Mouse (Mus musculus) embryonic facial prominence, embryonic 11.5 days (tissue): ENCODE results near the gene Dync1i2. TPM values are rescaled to one million over a fixed set of nuclear protein-coding genes. Genes with fewer than 3 reads are reported as not detected.

ENCODE experiments used
- ATAC-seq: fragments of 200-750 bp; cut with Nextera tagmentation; replicated peaks from 2 replicates; pipeline ENCODE4 v1.8.0; 2017; ENCODE audit warnings: low read depth; ENCODE audit not compliant: insufficient number of reproducible peaks, low FRiP score, low TSS enrichment
- DNase-seq: peaks from one replicate; pipeline ENCODE4 v3.0.0-alpha.2; 2015; ENCODE audit warnings: low spot score
- H3K27ac ChIP-seq: fragments of 300-500 bp; sonication (generic); replicated peaks from 2 replicates; pipeline ENCODE4 v1.5.1; 2014; ENCODE audit warnings: mild to moderate bottlenecking, low read depth, low read length, control low read depth
- H3K27me3 ChIP-seq: fragments of 300-500 bp; sonication (generic); 2 replicates; pipeline ENCODE4 v1.6.1; 2014; ENCODE audit warnings: mild to moderate bottlenecking, low read length, moderate library complexity, mixed read lengths; ENCODE audit not compliant: control insufficient read depth, insufficient read depth
- H3K36me3 ChIP-seq: fragments of 300-500 bp; sonication (generic); replicated peaks from 2 replicates; pipeline ENCODE4 v1.6.1; 2014; ENCODE audit warnings: low read depth, mild to moderate bottlenecking, low read length, moderate library complexity, mixed read lengths; ENCODE audit not compliant: control insufficient read depth, insufficient read depth
- H3K4me1 ChIP-seq: fragments of 300-500 bp; sonication (generic); 2 replicates; pipeline ENCODE4 v1.6.1; 2014; ENCODE audit warnings: low read length, mixed read lengths; ENCODE audit not compliant: control insufficient read depth, insufficient read depth
- H3K4me2 ChIP-seq: fragments of 300-500 bp; sonication (generic); 2 replicates; pipeline ENCODE4 v1.6.1; 2014; ENCODE audit warnings: low read depth, mild to moderate bottlenecking, control low read depth, low read length, moderate library complexity
- H3K4me3 ChIP-seq: fragments of 300-500 bp; sonication (generic); 2 replicates; pipeline ENCODE4 v1.5.1; 2014; ENCODE audit warnings: low read depth, low read length, control low read depth
- H3K9ac ChIP-seq: fragments of 300-500 bp; sonication (generic); replicated peaks from 2 replicates; pipeline ENCODE4 v1.6.1; 2014; ENCODE audit warnings: mild to moderate bottlenecking, control low read depth, low read length
- H3K9me3 ChIP-seq: fragments of 300-500 bp; sonication (generic); replicated peaks from 2 replicates; pipeline ENCODE4 v1.6.1; 2016; ENCODE audit warnings: mild to moderate bottlenecking, low read length, inconsistent platforms, mixed read lengths; ENCODE audit not compliant: control insufficient read depth
- WGBS: fragments of 180-500 bp; shearing (Covaris S2); extraction: QIAGEN DNeasy Blood & Tissue Kit; methylation state at CpG from one replicate; pipeline ENCODE4 v1.1.7; 2014; 5-methylcytosine and 5-hydroxymethylcytosine counted together
- polyA plus RNA-seq: library from polyadenylated mRNA; unstranded; fragments of >200 nt; fragmentation: Nextera tagmentation; extraction: Ambion mirVana; gene quantifications from 2 replicates; pipeline ENCODE4 v1.2.1, GENCODE M21; 2014

Dync1i2 gene
- polyA plus RNA-seq, 1 experiment from 2014 or later, result 167 TPM

DNA sequence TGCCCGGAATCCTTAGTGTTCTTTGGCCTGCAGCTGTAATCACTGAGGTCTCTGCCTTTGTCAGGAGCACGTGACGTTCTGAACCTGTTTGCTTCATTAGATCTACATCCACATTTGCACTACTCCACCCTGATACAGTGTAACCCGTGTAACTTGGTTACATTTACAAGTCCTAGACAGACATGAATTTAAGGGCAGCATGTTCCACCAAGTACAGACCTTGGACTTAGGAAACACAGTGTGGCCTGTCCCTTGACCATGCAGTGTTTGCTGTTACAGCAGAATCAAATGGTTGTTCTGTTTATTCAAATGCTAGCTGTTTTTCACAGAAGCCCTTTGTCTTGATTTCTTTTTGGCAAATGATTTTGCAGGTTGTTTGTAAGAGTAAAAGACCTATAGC lies 43.3 kb downstream of the Dync1i2 start:
- Histone ChIP-seq H3K36me3 (peaks cover 10% of the 10 kb centered on the region), H3K4me2 (no peak overlapping the region), H3K9ac (no peak overlapping the region), H3K27ac (no peak overlapping the region), H3K4me1 (no peaks in the 10 kb centered on the region), H3K9me3 (no peaks in the 10 kb centered on the region), H3K4me3 (no peak overlapping the region), H3K27me3 (no peaks in the 10 kb centered on the region)
- 86% methylated on average over 4 of the region's 4 CpGs for WGBS
- ATAC-seq (no peak), DNase-seq (no peak)

DNA sequence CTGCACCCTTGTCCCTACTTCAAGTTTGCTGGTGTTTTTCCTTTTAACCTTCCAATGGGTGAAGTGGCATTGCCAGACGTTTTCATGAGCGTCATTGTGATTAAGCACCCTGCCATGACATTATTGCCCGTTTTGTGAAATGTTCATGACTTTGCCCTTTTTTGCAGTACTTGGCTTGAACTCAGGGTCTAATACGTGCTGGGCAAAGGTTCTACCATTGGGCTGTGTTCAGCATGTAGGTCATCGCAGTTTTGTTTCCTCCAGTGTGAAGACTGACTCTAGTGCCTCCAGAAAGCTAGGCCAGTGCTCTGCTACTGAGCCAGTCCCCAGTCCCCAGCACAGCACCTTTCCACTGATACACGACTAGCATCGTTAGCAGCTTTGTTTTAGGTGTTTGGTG lies 45.1 kb downstream of the Dync1i2 start:
- ATAC-seq (no peak), DNase-seq (no peak)
- H3K36me3 ChIP-seq, result peaks cover 12% of the 10 kb centered on the region
- H3K27ac ChIP-seq, result no peak overlapping the region
- no peak overlapping the region for H3K4me3 ChIP-seq
- no peaks in the 10 kb centered on the region for H3K27me3 ChIP-seq
- no peak overlapping the region for H3K4me2 ChIP-seq
- no peaks in the 10 kb centered on the region for H3K4me1 ChIP-seq
- 94% methylated on average over 7 of the region's 7 CpGs for WGBS
- H3K9ac ChIP-seq, result no peak overlapping the region
- no peaks in the 10 kb centered on the region for H3K9me3 ChIP-seq

DNA sequence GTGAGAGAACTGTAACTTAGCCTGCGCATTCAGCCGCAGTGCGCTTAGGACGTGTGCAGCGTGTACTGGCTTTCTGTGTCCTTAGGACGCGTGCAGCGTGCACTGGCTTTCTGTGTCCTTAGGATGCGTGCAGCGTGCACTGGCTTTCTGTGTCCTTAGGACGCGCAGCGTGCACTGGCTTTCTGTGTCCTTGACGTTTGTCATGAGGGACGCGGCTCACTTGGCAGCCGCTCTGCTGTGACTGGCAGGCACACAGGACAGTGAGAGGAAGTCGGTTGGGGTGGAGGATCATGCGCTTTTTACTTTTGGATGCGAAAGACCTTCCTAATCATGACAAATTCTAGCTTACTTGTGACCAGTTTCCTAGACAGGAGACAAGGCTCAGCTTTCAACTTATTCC lies 53.1 kb downstream of the Dync1i2 start:
- WGBS, result 91% methylated on average over 20 of the region's 20 CpGs
- Histone ChIP-seq H3K36me3 (peaks cover 7% of the 10 kb centered on the region), H3K9ac (no peak overlapping the region), H3K27ac (no peak overlapping the region), H3K4me3 (no peak overlapping the region), H3K9me3 (no peaks in the 10 kb centered on the region), H3K4me2 (no peak overlapping the region), H3K27me3 (no peaks in the 10 kb centered on the region), H3K4me1 (no peaks in the 10 kb centered on the region)
- ATAC-seq (no peak), DNase-seq (no peak)

DNA sequence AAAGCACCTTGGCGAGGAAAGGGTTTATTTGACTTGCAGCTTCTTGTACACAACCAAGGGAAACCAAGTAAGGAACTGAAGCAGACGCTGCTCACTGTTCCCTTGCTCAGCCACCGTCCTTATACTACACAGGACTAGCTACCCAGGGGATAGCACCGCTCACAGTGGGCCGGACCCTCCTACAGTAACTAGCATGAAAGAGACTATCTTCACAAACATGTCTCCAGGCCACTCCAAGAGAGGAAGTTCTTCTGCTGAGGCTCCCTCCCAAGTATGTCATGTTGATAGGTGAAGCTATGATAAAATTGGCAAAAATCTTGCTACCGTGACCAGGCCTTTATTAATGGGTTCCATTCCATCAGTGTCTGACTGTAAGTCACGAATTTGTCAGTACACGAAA lies 57.2 kb downstream of the Dync1i2 start:
- Histone ChIP-seq H3K27ac (no peak overlapping the region), H3K36me3 (no peaks in the 10 kb centered on the region; the same call in 1 of the 2 replicates), H3K4me2 (no peak overlapping the region), H3K9me3 (no peaks in the 10 kb centered on the region), H3K4me3 (no peak overlapping the region), H3K27me3 (no peaks in the 10 kb centered on the region), H3K9ac (no peak overlapping the region), H3K4me1 (no peaks in the 10 kb centered on the region)
- no peak for DNase-seq
- WGBS, result 89% methylated on average over 8 of the region's 8 CpGs
- ATAC-seq, result no peak

DNA sequence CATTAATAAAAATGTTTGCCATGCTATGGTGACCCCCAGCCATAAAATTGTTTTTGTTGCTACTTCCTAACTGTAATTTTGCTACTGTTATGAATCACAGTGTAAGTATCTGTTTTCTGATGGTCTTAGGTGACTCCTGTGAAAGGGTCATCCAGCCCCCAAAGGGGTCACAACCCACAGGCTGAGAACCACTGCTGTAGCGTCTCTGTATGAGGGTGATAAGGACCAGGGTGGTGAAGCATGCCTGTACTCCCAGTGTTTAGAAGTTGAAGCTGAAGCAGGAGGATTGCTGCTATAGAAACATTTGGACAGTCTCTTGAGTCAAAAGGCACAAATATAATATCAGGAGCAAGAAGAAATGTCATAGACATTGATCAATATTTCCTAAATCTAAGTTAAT lies 57.8 kb downstream of the Dync1i2 start:
- 39% methylated on average over 1 of the region's 1 CpGs for WGBS
- DNase-seq (no peak), ATAC-seq (no peak)
- H3K9me3 ChIP-seq, result no peaks in the 10 kb centered on the region
- no peak overlapping the region for H3K27ac ChIP-seq
- no peak overlapping the region for H3K9ac ChIP-seq
- H3K4me1 ChIP-seq, result no peaks in the 10 kb centered on the region
- no peaks in the 10 kb centered on the region; the same call in 1 of the 2 replicates for H3K36me3 ChIP-seq
- no peak overlapping the region for H3K4me3 ChIP-seq
- H3K27me3 ChIP-seq, result no peaks in the 10 kb centered on the region
- H3K4me2 ChIP-seq, result no peak overlapping the region

DNA sequence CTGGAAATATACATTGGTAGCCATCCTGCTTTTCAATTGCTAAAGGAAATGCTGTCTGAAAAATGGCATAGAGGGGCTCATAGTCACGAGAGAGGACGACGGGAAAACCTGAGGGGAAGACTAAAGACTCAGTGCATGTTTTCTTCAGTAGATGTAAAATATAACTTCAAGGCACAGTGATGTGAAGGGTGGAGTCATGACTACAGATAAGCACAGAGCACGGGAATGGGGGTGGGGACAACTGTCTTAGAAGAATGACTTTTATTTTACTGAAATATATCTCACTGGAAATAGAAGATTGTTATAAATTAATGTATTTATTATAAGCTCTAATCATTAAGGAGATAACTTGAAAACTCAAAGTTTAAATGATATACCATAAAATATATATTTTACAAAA lies 58.6 kb downstream of the Dync1i2 start:
- no peak for ATAC-seq
- Histone ChIP-seq H3K4me1 (no peaks in the 10 kb centered on the region), H3K9me3 (no peaks in the 10 kb centered on the region), H3K4me2 (no peak overlapping the region), H3K4me3 (no peak overlapping the region), H3K27ac (no peak overlapping the region), H3K36me3 (no peaks in the 10 kb centered on the region; the same call in 1 of the 2 replicates), H3K9ac (no peak overlapping the region), H3K27me3 (no peaks in the 10 kb centered on the region)
- no peak for DNase-seq
- 86% methylated on average over 4 of the region's 4 CpGs for WGBS

DNA sequence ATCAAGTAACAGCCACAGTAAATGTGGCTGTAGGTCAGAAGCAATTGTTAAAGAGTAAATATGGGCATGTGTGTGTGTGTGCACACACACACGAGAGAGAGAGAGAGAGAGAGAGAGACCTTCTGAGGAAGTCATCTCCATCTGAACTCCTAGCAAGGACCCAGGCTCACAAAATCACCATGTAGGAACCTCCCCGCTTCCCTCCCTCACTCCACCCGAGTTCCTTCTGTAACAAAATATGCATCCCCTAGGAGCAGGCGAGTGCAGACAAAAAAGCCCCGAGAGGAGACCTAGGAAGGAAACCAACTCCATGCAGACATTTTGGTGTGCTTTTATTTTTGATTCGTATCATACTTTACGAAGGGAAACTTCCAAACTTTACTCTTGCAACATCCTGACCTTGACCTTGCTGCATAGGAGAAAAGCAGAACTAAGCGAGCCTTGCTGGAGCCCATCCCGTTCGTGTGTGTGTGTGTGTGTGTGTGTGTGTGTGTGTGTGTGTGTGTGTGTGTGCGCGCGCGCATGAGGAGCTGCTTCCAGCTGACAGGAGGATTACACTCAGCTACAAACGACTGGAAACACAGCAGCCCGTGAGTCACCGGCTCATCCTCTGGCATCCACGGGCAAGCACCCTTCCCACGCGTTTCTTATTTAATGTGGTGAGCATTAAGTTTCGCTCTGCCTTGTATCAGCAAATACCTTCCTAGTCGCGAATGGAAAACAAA lies 62.6 kb downstream of the Dync1i2 start:
- DNase-seq, result peak; percentile 36
- Histone ChIP-seq H3K9ac (no peak overlapping the region), H3K9me3 (no peaks in the 10 kb centered on the region), H3K27ac (no peak overlapping the region), H3K36me3 (no peaks in the 10 kb centered on the region), H3K4me3 (no peak overlapping the region), H3K4me1 (no peaks in the 10 kb centered on the region), H3K27me3 (no peaks in the 10 kb centered on the region), H3K4me2 (no peak overlapping the region)
- ATAC-seq, result no peak
- WGBS, result 53% methylated on average over 23 of the region's 23 CpGs

DNA sequence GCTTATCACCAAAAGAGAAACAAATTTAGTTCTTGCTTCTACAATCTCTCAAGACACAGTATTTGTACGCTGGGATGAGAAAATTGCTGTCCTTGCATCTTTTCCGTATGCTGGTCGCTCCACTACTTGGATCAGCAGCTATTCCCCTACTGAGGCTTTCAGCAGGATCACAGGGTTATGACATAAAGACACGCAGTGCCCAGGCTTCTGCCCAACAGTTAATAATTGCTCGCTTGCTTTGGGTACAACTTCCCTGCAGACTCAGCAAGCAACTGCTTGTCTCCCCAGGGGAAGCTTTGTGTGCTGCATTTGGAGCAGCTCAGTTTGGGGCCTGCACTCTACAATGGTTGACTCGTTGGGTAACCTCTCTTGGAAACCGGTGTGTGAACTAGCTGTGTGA lies 64.2 kb downstream of the Dync1i2 start:
- H3K27me3 ChIP-seq, result no peaks in the 10 kb centered on the region
- no peak overlapping the region for H3K4me3 ChIP-seq
- H3K36me3 ChIP-seq, result no peaks in the 10 kb centered on the region
- 88% methylated on average over 7 of the region's 7 CpGs for WGBS
- no peak overlapping the region for H3K27ac ChIP-seq
- H3K9me3 ChIP-seq, result no peaks in the 10 kb centered on the region
- DNase-seq (no peak), ATAC-seq (no peak)
- no peak overlapping the region for H3K9ac ChIP-seq
- H3K4me1 ChIP-seq, result no peaks in the 10 kb centered on the region
- no peak overlapping the region for H3K4me2 ChIP-seq
